Mouse (Mus musculus) spleen, adult 2 months (tissue): ENCODE results near the gene Gpr142.

Source experiments
- CTCF ChIP-seq: fragments of 200-500 bp; IDR thresholded peaks from 2 replicates; pipeline ENCODE4 v1.5.1; 2011; ENCODE audit warnings: mild to moderate bottlenecking, inconsistent platforms; ENCODE audit not compliant: insufficient read depth, insufficient read length, insufficient replicate concordance; ENCODE audit errors: extremely low read depth
- POLR2A ChIP-seq: fragments of 200-500 bp; IDR thresholded peaks from 2 replicates; pipeline ENCODE4 v1.6.1; 2011; ENCODE audit warnings: low read depth, low read length, inconsistent platforms

DNA sequence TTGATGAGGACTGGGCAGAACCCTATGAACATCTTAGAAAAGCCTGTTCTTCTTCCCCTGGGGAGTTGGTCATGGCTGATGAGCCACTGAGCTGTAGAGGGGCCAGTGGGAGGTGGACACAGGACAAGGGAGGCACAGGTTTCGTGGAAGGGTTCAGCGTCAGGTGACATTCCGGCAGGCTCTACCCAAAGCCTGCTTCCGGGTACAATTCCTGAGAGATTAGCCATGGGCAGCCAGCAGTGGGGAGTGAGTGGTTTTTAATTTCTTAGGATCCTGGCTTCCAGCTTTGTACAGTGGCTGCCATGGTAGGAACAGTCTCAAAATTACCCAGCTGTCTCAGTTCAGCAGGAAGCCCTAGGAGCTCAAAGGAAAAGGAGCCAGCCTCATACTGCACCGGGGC is 48.3 kb downstream of the Gpr142 start:
- TF ChIP-seq POLR2A (no peak), CTCF (no peak)
